Mouse (Mus musculus) duodenum, adult 2 months (tissue): Measurements from ENCODE around the gene Olfr478. TPM values are rescaled to one million over a fixed set of nuclear protein-coding genes. Genes with fewer than 3 reads are reported as not detected.

Experiments
- polyA plus RNA-seq: library from polyadenylated mRNA; depleted of rRNA; stranded (reverse); fragments of >200 nt; gene quantifications from 2 replicates; pipeline ENCODE4 v1.2.3, GENCODE M21; 2012; ENCODE audit warnings: low replicate concordance; rRNA removed

Gene Olfr478
- not detected in 2 replicates for polyA plus RNA-seq

DNA sequence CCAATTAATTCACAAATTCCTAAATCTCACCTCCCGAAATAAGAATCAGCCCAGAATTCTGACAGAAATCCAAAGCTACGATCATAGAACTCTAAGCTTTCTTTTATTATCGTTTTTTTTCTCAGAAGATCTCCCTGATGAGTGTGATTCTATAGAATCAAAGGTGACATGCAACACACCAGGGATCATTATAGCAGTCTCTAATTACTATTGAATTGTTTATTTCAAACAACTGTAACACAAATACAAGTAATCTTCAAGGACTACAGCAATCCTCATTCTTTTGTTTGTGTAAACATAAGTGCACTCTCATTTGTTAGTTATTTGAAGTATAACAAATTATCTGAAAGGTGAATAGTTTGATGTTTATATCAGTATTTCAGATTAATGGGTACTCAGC is at the start of gene Olfr478:
Olfr478 (minus strand) TSS at position 101 of the 400 bp plus-strand sequence.

DNA sequence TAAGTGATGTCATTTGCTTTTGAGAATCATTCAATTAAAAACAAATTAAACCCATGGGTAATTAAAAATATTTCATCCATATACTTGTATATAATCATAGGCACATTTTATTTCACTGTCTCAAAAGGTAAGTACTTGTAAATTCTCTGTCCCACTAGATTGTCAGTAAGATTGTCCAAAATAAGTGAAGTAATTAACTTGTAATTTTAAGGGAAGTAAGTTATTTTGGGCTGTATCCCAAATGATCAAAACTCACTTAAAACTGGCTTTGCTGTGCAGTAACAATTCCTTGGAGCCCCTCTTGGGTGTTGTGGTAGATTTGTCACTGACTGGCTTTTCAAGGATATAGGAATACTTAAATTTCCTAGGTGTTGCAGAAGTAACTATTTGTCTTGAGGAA is 45.8 kb upstream of the Olfr478 start, which contains the start of gene Olfr481:
Olfr481 (plus strand) TSS at position 301 of the 400 bp plus-strand sequence.

DNA sequence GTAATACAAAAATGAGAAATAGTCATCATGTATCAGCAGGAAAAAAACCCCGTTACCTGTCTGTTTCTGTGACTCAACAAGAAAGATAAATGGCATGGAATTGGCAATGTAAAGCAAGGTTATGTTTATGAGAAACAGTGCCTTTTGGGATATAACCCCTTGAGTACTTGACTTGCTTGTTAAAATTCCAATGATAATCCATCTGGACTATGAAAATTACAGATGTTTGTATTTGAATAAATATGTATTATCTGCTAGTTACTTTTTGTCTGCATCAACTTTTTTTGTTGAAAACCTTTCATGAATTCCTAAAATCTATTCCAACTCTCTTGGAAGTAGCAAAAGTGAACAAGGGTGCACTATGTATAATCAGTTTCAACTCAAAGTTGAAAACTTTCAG is 33.5 kb upstream of the Olfr478 start, which contains the start of gene Olfr480:
Olfr480 (minus strand) TSS at position 101 of the 400 bp plus-strand sequence.

DNA sequence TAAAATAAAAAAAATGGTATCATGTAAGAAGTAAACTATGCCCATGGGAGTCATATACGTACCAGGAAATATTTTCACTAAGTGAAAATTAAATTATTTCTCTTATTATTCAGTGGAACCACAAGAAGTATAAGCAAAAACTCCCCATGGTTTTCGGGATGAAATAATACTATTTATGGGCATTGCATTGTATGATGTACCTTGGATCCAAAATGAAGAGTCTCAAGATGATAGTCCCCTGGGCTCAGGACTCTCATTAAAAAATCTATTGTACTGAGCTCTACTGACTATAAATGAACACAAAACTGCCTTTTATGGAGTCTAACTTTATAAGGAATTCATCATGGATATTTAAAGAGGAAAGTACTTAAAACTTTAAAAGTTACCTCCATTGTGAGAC is 16.6 kb upstream of the Olfr478 start, which contains the start of gene Olfr479:
Olfr479 (plus strand) TSS at position 301 of the 400 bp plus-strand sequence.

DNA sequence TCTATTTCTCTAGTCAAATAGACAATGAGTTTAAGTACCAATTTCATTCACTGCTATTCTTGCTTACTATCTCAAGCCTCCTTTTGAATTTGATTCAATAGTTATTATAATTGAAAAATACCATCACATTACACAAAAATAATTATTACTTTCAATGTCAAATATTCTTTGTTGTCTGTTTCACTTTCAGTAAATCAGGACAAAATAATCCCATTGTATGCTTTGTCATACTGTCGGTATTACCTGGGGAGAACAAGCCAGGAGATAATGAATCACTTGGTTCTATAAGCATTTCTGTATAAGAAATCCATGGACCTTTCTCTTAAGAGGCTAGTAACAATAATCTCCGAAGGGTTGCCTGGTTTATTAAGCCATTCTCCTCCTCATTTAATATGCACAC is 47.4 kb downstream of the Olfr478 start, which contains the start of gene Olfr477:
Olfr477 (plus strand) TSS at position 301 of the 400 bp plus-strand sequence.

Other genes starting within 250 kb of the Olfr478 start
- gene Ovch2, start 232.8 kb downstream of the Olfr478 start, polyA plus RNA-seq = not detected in 2 replicates
- not detected in 2 replicates for gene Olfr467, start 221.7 kb downstream of the Olfr478 start, polyA plus RNA-seq
- gene Olfr469, start 208.4 kb downstream of the Olfr478 start, polyA plus RNA-seq = not detected in 2 replicates
- gene Olfr470, start 186.5 kb downstream of the Olfr478 start, polyA plus RNA-seq = not detected in 2 replicates
- not detected in 2 replicates for gene Olfr472, start 136.1 kb downstream of the Olfr478 start, polyA plus RNA-seq
- gene Olfr473, start 103.5 kb downstream of the Olfr478 start, polyA plus RNA-seq = not detected in 2 replicates
- gene Olfr474, start 79.3 kb downstream of the Olfr478 start, polyA plus RNA-seq = not detected in 2 replicates
- not detected in 2 replicates for gene Olfr476, start 69.2 kb downstream of the Olfr478 start, polyA plus RNA-seq
- not detected in 2 replicates for gene Olfr477, start 47.3 kb downstream of the Olfr478 start, polyA plus RNA-seq
- not detected in 2 replicates for gene Olfr479, start 16.7 kb upstream of the Olfr478 start, polyA plus RNA-seq
- gene Olfr480, start 33.4 kb upstream of the Olfr478 start, polyA plus RNA-seq = not detected in 2 replicates
- gene Olfr481, start 45.9 kb upstream of the Olfr478 start, polyA plus RNA-seq = not detected in 2 replicates
- not detected in 2 replicates for gene Olfr482, start 63.6 kb upstream of the Olfr478 start, polyA plus RNA-seq
- not detected in 2 replicates for gene Olfr483, start 66.9 kb upstream of the Olfr478 start, polyA plus RNA-seq
- not detected in 2 replicates for gene Olfr484, start 93.5 kb upstream of the Olfr478 start, polyA plus RNA-seq
- not detected in 2 replicates for gene Olfr485, start 125.9 kb upstream of the Olfr478 start, polyA plus RNA-seq
- not detected in 2 replicates for gene Olfr486, start 138.8 kb upstream of the Olfr478 start, polyA plus RNA-seq
- not detected in 2 replicates for gene Olfr487, start 180.6 kb upstream of the Olfr478 start, polyA plus RNA-seq
- not detected in 2 replicates for gene Olfr488, start 224.4 kb upstream of the Olfr478 start, polyA plus RNA-seq